Mouse (Mus musculus): ENCODE data around the gene Ralgps1.

DNA sequence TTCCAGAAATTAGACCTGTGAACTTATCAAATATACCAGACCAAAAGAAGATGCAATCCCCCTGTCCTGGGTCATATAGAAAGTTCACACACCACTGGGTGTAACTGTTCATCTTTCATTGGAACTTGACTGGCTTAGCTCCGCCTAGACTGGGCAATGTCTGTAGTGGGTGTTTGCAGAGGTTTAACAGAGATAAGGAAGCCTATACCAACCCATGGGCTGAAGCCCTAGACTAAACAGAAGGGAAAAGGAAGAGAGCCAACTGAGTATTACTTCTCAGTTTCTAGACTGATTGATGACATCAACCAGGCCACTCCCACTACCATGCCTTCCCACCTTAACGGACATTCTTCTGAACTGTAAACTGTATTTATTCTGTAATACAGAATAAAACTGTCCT lies 79.2 kb downstream of the Ralgps1 start:
- TF ChIP-seq GATA1 (IDR thresholded peaks at IDR 0.05; ENCODE audit: borderline replicate concordance, low read length), result no peak
- no peak for TF ChIP-seq FLI1 (IDR thresholded peaks at IDR 0.05; ENCODE audit: low read length)
